Mouse (Mus musculus) liver, postnatal 0 days (tissue): ENCODE results near the gene Alg2.

ENCODE experiments used
- CTCF ChIP-seq: sonication (generic); IDR thresholded peaks from 2 replicates; pipeline ENCODE4 v1.5.1; 2016; ENCODE audit warnings: antibody characterized with exemption, low read depth
- EP300 ChIP-seq: IDR thresholded peaks from 2 replicates; pipeline ENCODE4 v1.6.1; 2016; ENCODE audit warnings: antibody characterized with exemption, low read depth, mild to moderate bottlenecking

GRCm38 (mm10) chr4:47493456-47493855, 19.3 kb upstream of the Alg2 start:
- TF ChIP-seq CTCF, result no peak
- no peak for TF ChIP-seq EP300
